Mouse (Mus musculus): ENCODE results near the gene Mfsd2a. TPM values are rescaled to one million over a fixed set of nuclear protein-coding genes. Genes with fewer than 3 reads are reported as not detected.

The Mfsd2a gene
- polyA plus RNA-seq (2012; rRNA removed) = 27.6 and 43.9 TPM in 2 replicates

GRCm38 (mm10) chr4:122961100-122961567 is at the start of gene Mfsd2a:
Mfsd2a (minus strand) TSS chr4:122961188.
- Histone ChIP-seq H3K4me3 (ENCODE audit: insufficient read depth, low read depth, low read length) (peak within 1 kb of the TSS; percentile 45), H3K27ac (ENCODE audit: insufficient read depth, low read depth, low read length) (no peak within 1 kb of the TSS), H3K36me3 (ENCODE audit: control insufficient read depth, insufficient read depth, low read length) (no peaks in the 10 kb centered on the region), H3K27me3 (replicated peaks; ENCODE audit: control insufficient read depth, insufficient read depth, low read length) (no peaks in the 10 kb centered on the region), H3K4me1 (ENCODE audit: control insufficient read depth, insufficient read depth, low read length) (no peaks in the 10 kb centered on the region)
- peak; percentile 81 for DNase-seq
- 4% methylated on average over 27 of the region's 27 CpGs for WGBS
- TF ChIP-seq CTCF (conservative IDR thresholded peaks at IDR 0.05; ENCODE audit: insufficient read depth, insufficient read length, low read depth, low read length) (no peak), POLR2A (IDR thresholded peaks at IDR 0.05; ENCODE audit: low read depth, low read length) (no peak)

GRCm38 (mm10) chr4:123005054-123005966 is 44.3 kb upstream of the Mfsd2a start:
- Histone ChIP-seq H3K4me3 (ENCODE audit: insufficient read depth, low read depth, low read length) (no peak overlapping the region), H3K27me3 (replicated peaks; ENCODE audit: control insufficient read depth, insufficient read depth, low read length) (no peaks in the 10 kb centered on the region; the same call in 1 of the 2 replicates), H3K4me1 (ENCODE audit: control insufficient read depth, insufficient read depth, low read length) (no peaks in the 10 kb centered on the region), H3K36me3 (ENCODE audit: control insufficient read depth, insufficient read depth, low read length) (no peaks in the 10 kb centered on the region), H3K27ac (ENCODE audit: insufficient read depth, low read depth, low read length) (no peak overlapping the region)
- DNase-seq = peak; percentile 21
- TF ChIP-seq CTCF (conservative IDR thresholded peaks at IDR 0.05; ENCODE audit: insufficient read depth, insufficient read length, low read depth, low read length) (no peak), POLR2A (IDR thresholded peaks at IDR 0.05; ENCODE audit: low read depth, low read length) (no peak)
- WGBS = 43% methylated on average over 15 of the region's 15 CpGs

- H3K27ac ChIP-seq (ENCODE audit: insufficient read depth, low read depth, low read length) = no peak overlapping the region
- no peaks in the 10 kb centered on the region for H3K27me3 ChIP-seq (replicated peaks; ENCODE audit: control insufficient read depth, insufficient read depth, low read length)
- WGBS = 76% methylated on average over 17 of the region's 17 CpGs
- no peak overlapping the region for H3K4me3 ChIP-seq (ENCODE audit: insufficient read depth, low read depth, low read length)
- H3K36me3 ChIP-seq (ENCODE audit: control insufficient read depth, insufficient read depth, low read length) = no peaks in the 10 kb centered on the region
- H3K4me1 ChIP-seq (ENCODE audit: control insufficient read depth, insufficient read depth, low read length) = no peaks in the 10 kb centered on the region
- TF ChIP-seq POLR2A (IDR thresholded peaks at IDR 0.05; ENCODE audit: low read depth, low read length) = no peak
- TF ChIP-seq CTCF (conservative IDR thresholded peaks at IDR 0.05; ENCODE audit: insufficient read depth, insufficient read length, low read depth, low read length) = no peak
- DNase-seq = no peak
These were observed 39.8 kb upstream of the Mfsd2a start for GRCm38 (mm10) chr4:123000617-123001342.

DNA sequence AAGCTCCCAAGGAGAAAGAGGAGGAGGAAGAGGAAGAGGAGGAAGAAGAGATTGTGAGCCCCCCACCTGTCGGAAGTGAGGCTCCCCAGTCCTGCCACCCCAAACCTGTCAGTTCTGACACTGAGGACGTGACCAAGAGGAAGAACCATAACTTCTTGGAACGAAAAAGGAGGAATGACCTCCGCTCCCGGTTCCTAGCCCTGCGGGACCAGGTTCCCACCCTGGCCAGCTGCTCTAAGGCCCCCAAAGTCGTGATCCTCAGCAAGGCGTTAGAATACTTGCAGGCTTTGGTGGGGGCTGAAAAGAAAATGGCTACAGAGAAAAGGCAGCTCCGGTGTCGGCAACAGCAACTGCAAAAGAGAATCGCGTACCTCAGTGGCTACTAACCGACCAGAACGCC is 39.1 kb upstream of the Mfsd2a start:
- WGBS = 65% methylated on average over 14 of the region's 14 CpGs
- Histone ChIP-seq H3K27ac (ENCODE audit: insufficient read depth, low read depth, low read length) (no peak overlapping the region), H3K4me1 (ENCODE audit: control insufficient read depth, insufficient read depth, low read length) (no peaks in the 10 kb centered on the region), H3K36me3 (ENCODE audit: control insufficient read depth, insufficient read depth, low read length) (no peaks in the 10 kb centered on the region), H3K27me3 (replicated peaks; ENCODE audit: control insufficient read depth, insufficient read depth, low read length) (no peaks in the 10 kb centered on the region), H3K4me3 (ENCODE audit: insufficient read depth, low read depth, low read length) (no peak overlapping the region)
- TF ChIP-seq POLR2A (IDR thresholded peaks at IDR 0.05; ENCODE audit: low read depth, low read length) = no peak
- no peak for TF ChIP-seq CTCF (conservative IDR thresholded peaks at IDR 0.05; ENCODE audit: insufficient read depth, insufficient read length, low read depth, low read length)
- DNase-seq = no peak

- Histone ChIP-seq H3K4me3 (ENCODE audit: insufficient read depth, low read depth, low read length) (no peak overlapping the region), H3K27ac (ENCODE audit: insufficient read depth, low read depth, low read length) (no peak overlapping the region), H3K36me3 (ENCODE audit: control insufficient read depth, insufficient read depth, low read length) (no peaks in the 10 kb centered on the region), H3K27me3 (replicated peaks; ENCODE audit: control insufficient read depth, insufficient read depth, low read length) (no peaks in the 10 kb centered on the region), H3K4me1 (ENCODE audit: control insufficient read depth, insufficient read depth, low read length) (no peaks in the 10 kb centered on the region)
- no peak for DNase-seq
- 47% methylated on average over 4 of the region's 4 CpGs for WGBS
- no peak for TF ChIP-seq POLR2A (IDR thresholded peaks at IDR 0.05; ENCODE audit: low read depth, low read length)
- TF ChIP-seq CTCF (conservative IDR thresholded peaks at IDR 0.05; ENCODE audit: insufficient read depth, insufficient read length, low read depth, low read length) = no peak
These were observed 38.3 kb upstream of the Mfsd2a start for GRCm38 (mm10) chr4:122999263-122999691.

- no peak for TF ChIP-seq POLR2A (IDR thresholded peaks at IDR 0.05; ENCODE audit: low read depth, low read length)
- TF ChIP-seq CTCF (conservative IDR thresholded peaks at IDR 0.05; ENCODE audit: insufficient read depth, insufficient read length, low read depth, low read length) = no peak
- no peak for DNase-seq
- Histone ChIP-seq H3K36me3 (ENCODE audit: control insufficient read depth, insufficient read depth, low read length) (no peaks in the 10 kb centered on the region), H3K27ac (ENCODE audit: insufficient read depth, low read depth, low read length) (no peak overlapping the region), H3K4me1 (ENCODE audit: control insufficient read depth, insufficient read depth, low read length) (no peaks in the 10 kb centered on the region), H3K4me3 (ENCODE audit: insufficient read depth, low read depth, low read length) (no peak overlapping the region), H3K27me3 (replicated peaks; ENCODE audit: control insufficient read depth, insufficient read depth, low read length) (no peaks in the 10 kb centered on the region)
- WGBS = 48% methylated on average over 12 of the region's 12 CpGs
These were observed 37.7 kb upstream of the Mfsd2a start for GRCm38 (mm10) chr4:122998537-122999262.

Measured in kidney, adult 2 months (tissue).